Mouse (Mus musculus) stomach, postnatal 0 days (tissue): ENCODE data around the gene Pithd1. TPM values are rescaled to one million over a fixed set of nuclear protein-coding genes. Genes with fewer than 3 reads are reported as not detected.
"Not testable (repeated sequence)": the region's sequence is repeated elsewhere in the genome, so short reads cannot be mapped to it uniquely, and the experiment has no call there.

Experiments
- ATAC-seq: fragments of 200-750 bp; cut with Nextera tagmentation; 2 replicates; pipeline ENCODE4 v1.8.0; 2017; ENCODE audit not compliant: low FRiP score, low TSS enrichment
- DNase-seq: peaks from one replicate; pipeline ENCODE4 v3.0.0-alpha.2; 2016; ENCODE audit warnings: low spot score
- H3K27ac ChIP-seq: fragments of 300-500 bp; sonication (generic); replicated peaks from 2 replicates; pipeline ENCODE4 v1.5.1; 2014; ENCODE audit warnings: mild to moderate bottlenecking, control low read depth
- H3K27me3 ChIP-seq: fragments of 300-500 bp; sonication (generic); 2 replicates; pipeline ENCODE4 v1.6.1; 2014; ENCODE audit warnings: low read length; ENCODE audit not compliant: control insufficient read depth, insufficient read depth
- H3K36me3 ChIP-seq: fragments of 300-500 bp; sonication (generic); 2 replicates; pipeline ENCODE4 v1.6.1; 2014; ENCODE audit warnings: low read length, mixed read lengths; ENCODE audit not compliant: control insufficient read depth, insufficient read depth
- H3K4me1 ChIP-seq: fragments of 300-500 bp; sonication (generic); replicated peaks from 2 replicates; pipeline ENCODE4 v1.6.1; 2014; ENCODE audit warnings: antibody characterized with exemption; ENCODE audit not compliant: control insufficient read depth, insufficient read depth
- H3K4me2 ChIP-seq: fragments of 300-500 bp; sonication (generic); replicated peaks from 2 replicates; pipeline ENCODE4 v1.6.1; 2014; ENCODE audit warnings: low read depth, mild to moderate bottlenecking, control low read depth, moderate library complexity
- H3K4me3 ChIP-seq: fragments of 300-500 bp; sonication (generic); 2 replicates; pipeline ENCODE4 v1.5.1; 2014; ENCODE audit warnings: low read depth, low read length, control low read depth
- H3K9ac ChIP-seq: fragments of 300-500 bp; sonication (generic); 2 replicates; pipeline ENCODE4 v1.6.1; 2014; ENCODE audit warnings: mild to moderate bottlenecking, low read length, control low read depth, mixed read lengths
- H3K9me3 ChIP-seq: fragments of 300-500 bp; sonication (generic); 2 replicates; pipeline ENCODE4 v1.6.1; 2016; ENCODE audit warnings: low read length; ENCODE audit not compliant: control insufficient read depth
- CTCF ChIP-seq: IDR thresholded peaks from 2 replicates; pipeline ENCODE4 v1.5.1; 2016; ENCODE audit warnings: antibody characterized with exemption, low read depth, mild to moderate bottlenecking, moderate library complexity
- EP300 ChIP-seq: optimal IDR thresholded peaks from 2 replicates; pipeline ENCODE3; 2016; ENCODE audit warnings: antibody characterized with exemption
- WGBS: fragments of 180-500 bp; shearing (Covaris S2); extraction: QIAGEN DNeasy Blood & Tissue Kit; methylation state at CpG from one replicate; pipeline ENCODE4 v1.1.7; 2014; 5-methylcytosine and 5-hydroxymethylcytosine counted together
- polyA plus RNA-seq: library from polyadenylated mRNA; unstranded; fragments of >200 nt; fragmentation: Nextera tagmentation; extraction: Ambion mirVana; gene quantifications from 2 replicates; pipeline ENCODE4 v1.2.1, GENCODE M21; 2015

Gene Pithd1
- polyA plus RNA-seq, 1 experiment from 2014 or later: 40.7 TPM

DNA sequence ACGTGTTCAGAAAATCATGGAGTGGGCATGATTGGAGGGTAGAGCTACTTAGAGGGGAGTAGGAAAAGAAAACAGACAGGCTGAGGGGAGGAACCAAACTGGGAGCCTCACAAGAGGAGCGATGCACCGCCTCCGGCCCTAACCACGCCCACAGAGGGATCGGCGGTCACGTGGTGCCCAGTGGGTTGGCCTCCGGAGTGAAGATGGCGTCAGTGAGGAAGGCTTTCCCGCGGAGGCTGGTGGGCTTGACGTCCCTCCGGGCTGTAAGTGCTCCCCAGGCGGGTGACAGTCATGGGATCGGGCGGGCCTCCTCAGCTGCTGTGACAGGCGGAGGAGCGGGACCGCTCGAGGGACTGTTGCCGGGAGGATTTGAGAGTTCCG, 40.8 kb downstream of the Pithd1 start, which contains the start of gene Hmgcl:
TSS of gene Hmgcl (plus strand) at position 171 of the 381 bp plus-strand sequence.
- 0 out of 2 replicates have a peak, but pooled peaks cover 2% of the 10 kb centered on the region for H3K4me1 ChIP-seq
- TF ChIP-seq EP300: no peak
- TF ChIP-seq CTCF: no peak

DNA sequence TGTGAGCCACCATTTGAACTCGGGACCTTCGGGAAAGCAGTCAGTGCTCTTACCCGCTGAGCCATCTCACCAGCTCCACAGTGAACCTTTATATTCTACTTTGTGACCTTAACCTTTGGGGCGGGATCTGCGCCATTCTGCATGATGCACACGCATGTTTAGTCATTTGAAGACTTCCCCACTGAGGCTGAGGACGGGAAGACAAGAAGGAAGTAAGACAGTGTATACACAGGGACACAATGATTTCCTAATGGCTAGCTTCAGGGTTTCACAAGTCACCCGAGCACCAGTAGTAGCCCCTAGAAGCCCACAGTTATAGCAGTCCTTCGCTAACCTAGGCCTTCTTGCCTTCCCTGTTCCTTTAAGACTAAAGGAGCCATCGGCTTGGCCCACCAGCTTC, 41.4 kb downstream of the Pithd1 start:
- peak overlapping the region; percentile 82 for H3K4me3 ChIP-seq
- H3K27ac ChIP-seq: peak overlapping the region; percentile 88
- no peaks in the 10 kb centered on the region for H3K36me3 ChIP-seq
- DNase-seq: no peak
- peak overlapping the region; percentile 80 for H3K4me2 ChIP-seq
- no peaks in the 10 kb centered on the region for H3K9me3 ChIP-seq
- 0 out of 2 replicates have a peak, but pooled peaks cover 2% of the 10 kb centered on the region for H3K4me1 ChIP-seq
- WGBS: 71% methylated on average over 10 of the region's 10 CpGs
- H3K27me3 ChIP-seq: no peaks in the 10 kb centered on the region
- ATAC-seq: no peak; the same call in 1 of the 2 replicates
- no peak overlapping the region for H3K9ac ChIP-seq
- no peak for TF ChIP-seq EP300
- TF ChIP-seq CTCF: no peak

More for the DNA sequence above, 40.8 kb downstream of the Pithd1 start, which contains the start of gene Hmgcl:
- H3K9me3 ChIP-seq: no peaks in the 10 kb centered on the region
- peak within 1 kb of the TSS; percentile 80 for H3K4me2 ChIP-seq
- ATAC-seq (peak; percentile 83), DNase-seq (peak; percentile 97)
- H3K9ac ChIP-seq: peak within 1 kb of the TSS; percentile 91
- peak within 1 kb of the TSS; percentile 88 for H3K27ac ChIP-seq
- no peaks in the 10 kb centered on the region for H3K36me3 ChIP-seq
- H3K27me3 ChIP-seq: no peaks in the 10 kb centered on the region
- peak within 1 kb of the TSS; percentile 82 for H3K4me3 ChIP-seq
- 0% methylated on average over 22 of the region's 23 CpGs for WGBS

DNA sequence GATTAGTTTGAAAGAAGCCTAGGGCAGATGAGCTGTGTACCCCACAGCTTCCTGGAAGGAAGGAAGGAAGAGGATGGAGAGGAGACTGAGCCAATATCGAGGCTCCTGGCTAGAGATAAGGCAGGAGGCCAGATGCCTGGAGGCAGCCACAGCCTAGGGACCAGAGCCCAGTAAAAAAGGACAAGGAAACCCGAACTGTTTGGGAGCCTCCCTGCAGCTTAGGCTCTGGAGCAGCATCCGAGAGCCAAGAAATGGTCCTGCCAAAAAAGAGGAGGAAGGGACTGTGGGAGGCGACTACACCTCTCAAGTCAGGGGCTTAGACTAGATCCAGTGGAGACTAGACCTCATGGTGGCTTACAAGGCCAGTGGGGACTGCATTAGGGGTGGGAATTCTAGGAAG, 43.7 kb downstream of the Pithd1 start:
- ATAC-seq (no peak), DNase-seq (no peak)
- H3K4me1 ChIP-seq: 0 out of 2 replicates have a peak, but pooled peaks cover 2% of the 10 kb centered on the region
- TF ChIP-seq EP300 (no peak), CTCF (no peak)
- H3K4me2 ChIP-seq: no peak overlapping the region
- no peak overlapping the region for H3K27ac ChIP-seq
- no peak overlapping the region for H3K4me3 ChIP-seq
- peaks cover 6% of the 10 kb centered on the region for H3K36me3 ChIP-seq
- no peaks in the 10 kb centered on the region for H3K9me3 ChIP-seq
- no peak overlapping the region for H3K9ac ChIP-seq
- no peaks in the 10 kb centered on the region for H3K27me3 ChIP-seq
- 46% methylated on average over 4 of the region's 4 CpGs for WGBS

DNA sequence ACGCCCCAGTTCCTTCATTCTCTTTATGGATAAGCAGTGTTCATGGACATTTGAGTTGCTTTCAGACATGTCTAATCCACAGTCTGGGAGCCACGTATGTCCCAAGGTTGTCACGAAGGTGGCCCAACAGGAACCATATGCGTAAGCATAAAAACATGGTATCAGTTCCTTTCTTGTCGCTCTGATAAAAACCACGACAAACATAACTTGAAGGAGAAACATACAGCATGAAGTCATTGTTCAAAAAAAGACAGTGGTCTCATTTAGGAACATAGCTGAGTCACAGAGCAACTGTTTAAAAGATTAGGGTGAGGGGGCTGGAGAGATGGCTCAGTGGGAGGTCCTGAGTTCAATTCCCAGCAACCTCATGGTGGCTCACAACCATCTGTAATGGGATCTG, 44.9 kb downstream of the Pithd1 start:
- H3K4me2 ChIP-seq: no peak overlapping the region
- no peaks in the 10 kb centered on the region for H3K4me1 ChIP-seq
- H3K27ac ChIP-seq: peak overlapping the region; percentile 35; the same call in 1 of the 2 replicates
- H3K9ac ChIP-seq: no peak overlapping the region
- TF ChIP-seq EP300 (no peak), CTCF (no peak)
- no peak overlapping the region for H3K4me3 ChIP-seq
- DNase-seq (no peak), ATAC-seq (peak; percentile 70)
- H3K9me3 ChIP-seq: no peaks in the 10 kb centered on the region
- WGBS: 57% methylated on average over 6 of the region's 6 CpGs
- H3K27me3 ChIP-seq: no peaks in the 10 kb centered on the region
- peaks cover 6% of the 10 kb centered on the region for H3K36me3 ChIP-seq

DNA sequence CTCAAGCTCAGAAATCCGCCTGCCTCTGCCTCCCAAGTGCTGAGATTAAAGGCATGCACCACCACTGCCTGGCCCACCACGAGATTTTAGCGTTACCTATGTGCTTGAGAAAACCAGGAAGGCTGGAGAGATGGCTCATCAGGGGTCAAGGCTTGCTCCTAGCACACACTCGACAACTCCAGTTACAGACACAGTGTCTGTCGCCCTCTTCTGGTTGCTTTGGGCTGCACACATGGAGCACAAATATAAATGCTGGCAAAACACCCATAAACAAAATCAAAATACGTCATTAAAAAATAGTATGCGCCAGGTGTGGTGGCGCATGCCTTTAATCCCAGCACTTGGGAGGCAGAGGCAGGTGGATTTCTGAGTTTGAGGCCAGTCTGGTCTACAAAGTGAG, 46.0 kb downstream of the Pithd1 start:
- not testable (repeated sequence) for H3K27me3 ChIP-seq, H3K4me3 ChIP-seq, DNase-seq, H3K9ac ChIP-seq, H3K4me1 ChIP-seq, H3K27ac ChIP-seq, H3K4me2 ChIP-seq, ATAC-seq, H3K9me3 ChIP-seq, H3K36me3 ChIP-seq
- 81% methylated on average over 8 of the region's 8 CpGs for WGBS
- TF ChIP-seq CTCF: peak; percentile 56

DNA sequence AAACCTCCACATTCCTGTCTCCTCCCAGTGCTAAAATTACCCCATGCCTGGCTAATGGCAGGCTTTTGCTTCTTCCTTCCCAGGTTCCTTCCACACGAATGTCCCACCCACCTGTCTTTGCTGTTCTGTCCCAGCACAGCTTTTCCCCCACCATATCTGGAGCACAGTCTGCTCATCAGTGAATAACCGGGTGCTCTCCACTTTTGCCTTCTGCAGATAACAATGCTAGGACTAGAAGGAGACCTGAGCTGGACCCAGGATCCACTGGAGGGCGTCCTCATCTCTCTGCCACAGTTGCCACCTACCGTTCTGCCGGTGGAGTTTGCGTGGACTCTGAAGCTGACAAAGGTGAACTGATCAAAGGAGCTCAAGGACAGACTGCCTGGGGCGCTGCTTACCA, 48.2 kb downstream of the Pithd1 start:
- peaks cover 6% of the 10 kb centered on the region for H3K36me3 ChIP-seq
- H3K27me3 ChIP-seq: no peaks in the 10 kb centered on the region
- no peaks in the 10 kb centered on the region for H3K4me1 ChIP-seq
- no peak for ATAC-seq
- WGBS: 84% methylated on average over 7 of the region's 7 CpGs
- TF ChIP-seq EP300: no peak
- 0 out of 2 replicates have a peak, but pooled peaks have one; percentile 1 for TF ChIP-seq CTCF
- H3K9ac ChIP-seq: no peak overlapping the region
- DNase-seq: no peak
- no peaks in the 10 kb centered on the region for H3K9me3 ChIP-seq
- H3K4me3 ChIP-seq: no peak overlapping the region
- H3K27ac ChIP-seq: no peak overlapping the region
- no peak overlapping the region for H3K4me2 ChIP-seq
